Mouse (Mus musculus): ENCODE measurements around the gene Gnb1. TPM values are rescaled to one million over a fixed set of nuclear protein-coding genes. Genes with fewer than 3 reads are reported as not detected.

The Gnb1 gene
- 265 TPM for polyA plus RNA-seq (2012; fragmentation: generic; extraction: Trizol)

GRCm38 (mm10) chr4:155490990-155491504 lies at the start of gene Gnb1:
Gene Gnb1 (plus strand): TSS chr4:155491361.
- H3K79me2 ChIP-seq (ENCODE audit: control insufficient read depth, insufficient read depth): peaks cover 51% of the 10 kb centered on the region
- H3K4me2 ChIP-seq (ENCODE audit: low read depth): peak within 1 kb of the TSS; percentile 90
- peak within 1 kb of the TSS; percentile 91 for H3K4me3 ChIP-seq
- H3K27me3 ChIP-seq (ENCODE audit: control insufficient read depth, insufficient read depth, insufficient read length): no peaks in the 10 kb centered on the region
- H3ac ChIP-seq (ENCODE audit: control insufficient read depth, insufficient read length): peak within 1 kb of the TSS; percentile 100
- H3K36me3 ChIP-seq (ENCODE audit: control insufficient read depth, insufficient read depth): no peaks in the 10 kb centered on the region
- TF ChIP-seq REST (IDR thresholded peaks at IDR 0.05; ENCODE audit: insufficient read depth, insufficient read length) (no peak), MYOG (IDR thresholded peaks at IDR 0.05; ENCODE audit: control insufficient read depth in 1 of 3, insufficient read depth in 1 of 3, insufficient read length in 2 of 3, low read depth in 2 of 3) (no peak), POLR2AphosphoS2 (IDR thresholded peaks at IDR 0.05; ENCODE audit: insufficient read length, low read depth) (peak; percentile 78), MYOD1 (IDR thresholded peaks at IDR 0.05; ENCODE audit: control insufficient read depth in 1 of 3, insufficient read length in 2 of 3, low read depth in 2 of 3) (peak in 1 of 3 experiments; percentile 37), TCF3 (IDR thresholded peaks at IDR 0.05; ENCODE audit: insufficient read length, low read depth) (peak; percentile 1), TCF12 (IDR thresholded peaks at IDR 0.05; ENCODE audit: insufficient read depth, poor library complexity, severe bottlenecking) (no peak), CEBPB (IDR thresholded peaks at IDR 0.05; ENCODE audit: insufficient read depth, poor library complexity, severe bottlenecking) (no peak), POLR2A (IDR thresholded peaks at IDR 0.05; ENCODE audit: insufficient read length, low read depth) (peak; percentile 89)

GRCm38 (mm10) chr4:155442808-155443207 lies 48.4 kb upstream of the Gnb1 start:
- H3K27me3 ChIP-seq (ENCODE audit: control insufficient read depth, insufficient read depth, insufficient read length): peaks cover 58% of the 10 kb centered on the region
- H3K4me3 ChIP-seq: no peak overlapping the region
- TF ChIP-seq POLR2AphosphoS2 (IDR thresholded peaks at IDR 0.05; ENCODE audit: insufficient read length, low read depth) (no peak), MAX (IDR thresholded peaks at IDR 0.05; ENCODE audit: low read depth) (no peak), MYOG (IDR thresholded peaks at IDR 0.05; ENCODE audit: control insufficient read depth in 1 of 3, insufficient read depth in 1 of 3, insufficient read length in 2 of 3, low read depth in 2 of 3) (no peak)
- H3K79me2 ChIP-seq (ENCODE audit: control insufficient read depth, insufficient read depth): no peaks in the 10 kb centered on the region
- no peak overlapping the region for H3K4me2 ChIP-seq (ENCODE audit: low read depth)
- no peak overlapping the region for H3ac ChIP-seq (ENCODE audit: control insufficient read depth, insufficient read length)
- no peaks in the 10 kb centered on the region for H3K36me3 ChIP-seq (ENCODE audit: control insufficient read depth, insufficient read depth)

- peaks cover 10% of the 10 kb centered on the region for H3K27me3 ChIP-seq (ENCODE audit: control insufficient read depth, insufficient read depth, insufficient read length)
- H3K4me2 ChIP-seq (ENCODE audit: low read depth): no peak overlapping the region
- no peak overlapping the region for H3ac ChIP-seq (ENCODE audit: control insufficient read depth, insufficient read length)
- no peaks in the 10 kb centered on the region for H3K36me3 ChIP-seq (ENCODE audit: control insufficient read depth, insufficient read depth)
- no peak overlapping the region for H3K4me3 ChIP-seq
- no peaks in the 10 kb centered on the region for H3K79me2 ChIP-seq (ENCODE audit: control insufficient read depth, insufficient read depth)
- no peak for TF ChIP-seq TCF12 (IDR thresholded peaks at IDR 0.05; ENCODE audit: insufficient read depth, poor library complexity, severe bottlenecking)
- TF ChIP-seq E2F4 (IDR thresholded peaks at IDR 0.05; ENCODE audit: insufficient read depth): no peak
- TF ChIP-seq MAX (IDR thresholded peaks at IDR 0.05; ENCODE audit: low read depth): no peak
- no peak for TF ChIP-seq POLR2A (IDR thresholded peaks at IDR 0.05; ENCODE audit: insufficient read length, low read depth)
- TF ChIP-seq MYOD1 (IDR thresholded peaks at IDR 0.05; ENCODE audit: control insufficient read depth in 1 of 3, insufficient read length in 2 of 3, low read depth in 2 of 3): no peak
Observed at GRCm38 (mm10) chr4:155451597-155451996, 39.6 kb upstream of the Gnb1 start.

- H3K36me3 ChIP-seq (ENCODE audit: control insufficient read depth, insufficient read depth): no peaks in the 10 kb centered on the region
- H3K4me2 ChIP-seq (ENCODE audit: low read depth): peak overlapping the region; percentile 32
- H3K4me3 ChIP-seq: no peak overlapping the region
- TF ChIP-seq MYOD1 (IDR thresholded peaks at IDR 0.05; ENCODE audit: control insufficient read depth in 1 of 3, insufficient read length in 2 of 3, low read depth in 2 of 3): peak in 2 of 3 experiments; percentile 70 to 76
- TF ChIP-seq MAX (IDR thresholded peaks at IDR 0.05; ENCODE audit: low read depth): no peak
- no peak for TF ChIP-seq SRF (IDR thresholded peaks at IDR 0.05; ENCODE audit: control insufficient read depth, insufficient read length, low read depth)
- TF ChIP-seq REST (IDR thresholded peaks at IDR 0.05; ENCODE audit: insufficient read depth, insufficient read length): no peak
- peak; percentile 66 for TF ChIP-seq TCF3 (IDR thresholded peaks at IDR 0.05; ENCODE audit: insufficient read length, low read depth)
- TF ChIP-seq MYOG (IDR thresholded peaks at IDR 0.05; ENCODE audit: control insufficient read depth in 1 of 3, insufficient read depth in 1 of 3, insufficient read length in 2 of 3, low read depth in 2 of 3): peak in 2 of 3 experiments; percentile 51 to 84
- peak; percentile 62 for TF ChIP-seq TCF12 (IDR thresholded peaks at IDR 0.05; ENCODE audit: insufficient read depth, poor library complexity, severe bottlenecking)
- no peak for TF ChIP-seq POLR2AphosphoS2 (IDR thresholded peaks at IDR 0.05; ENCODE audit: insufficient read length, low read depth)
- TF ChIP-seq E2F4 (IDR thresholded peaks at IDR 0.05; ENCODE audit: insufficient read depth): no peak
- TF ChIP-seq POLR2A (IDR thresholded peaks at IDR 0.05; ENCODE audit: insufficient read length, low read depth): no peak
- TF ChIP-seq CEBPB (IDR thresholded peaks at IDR 0.05; ENCODE audit: insufficient read depth, poor library complexity, severe bottlenecking): no peak
- no peak for TF ChIP-seq USF1 (IDR thresholded peaks at IDR 0.05; ENCODE audit: low read depth)
- H3K27me3 ChIP-seq (ENCODE audit: control insufficient read depth, insufficient read depth, insufficient read length): peaks cover 43% of the 10 kb centered on the region
- no peak overlapping the region for H3ac ChIP-seq (ENCODE audit: control insufficient read depth, insufficient read length)
- H3K79me2 ChIP-seq (ENCODE audit: control insufficient read depth, insufficient read depth): no peaks in the 10 kb centered on the region
Observed at GRCm38 (mm10) chr4:155458575-155458974, 32.6 kb upstream of the Gnb1 start.

- H3K79me2 ChIP-seq (ENCODE audit: control insufficient read depth, insufficient read depth): no peaks in the 10 kb centered on the region
- H3K4me3 ChIP-seq: no peak overlapping the region
- TF ChIP-seq CEBPB (IDR thresholded peaks at IDR 0.05; ENCODE audit: insufficient read depth, poor library complexity, severe bottlenecking) (no peak), TCF3 (IDR thresholded peaks at IDR 0.05; ENCODE audit: insufficient read length, low read depth) (no peak), REST (IDR thresholded peaks at IDR 0.05; ENCODE audit: insufficient read depth, insufficient read length) (no peak), MAX (IDR thresholded peaks at IDR 0.05; ENCODE audit: low read depth) (no peak), SRF (IDR thresholded peaks at IDR 0.05; ENCODE audit: control insufficient read depth, insufficient read length, low read depth) (no peak), POLR2A (IDR thresholded peaks at IDR 0.05; ENCODE audit: insufficient read length, low read depth) (no peak), E2F4 (IDR thresholded peaks at IDR 0.05; ENCODE audit: insufficient read depth) (no peak)
- no peaks in the 10 kb centered on the region for H3K36me3 ChIP-seq (ENCODE audit: control insufficient read depth, insufficient read depth)
- peaks cover 85% of the 10 kb centered on the region for H3K27me3 ChIP-seq (ENCODE audit: control insufficient read depth, insufficient read depth, insufficient read length)
- H3ac ChIP-seq (ENCODE audit: control insufficient read depth, insufficient read length): no peak overlapping the region
- H3K4me2 ChIP-seq (ENCODE audit: low read depth): no peak overlapping the region
Observed at GRCm38 (mm10) chr4:155463050-155463449, 28.1 kb upstream of the Gnb1 start.
